ENCODE assay signal across 8 mouse cellular contexts in the genomic region with DNA sequence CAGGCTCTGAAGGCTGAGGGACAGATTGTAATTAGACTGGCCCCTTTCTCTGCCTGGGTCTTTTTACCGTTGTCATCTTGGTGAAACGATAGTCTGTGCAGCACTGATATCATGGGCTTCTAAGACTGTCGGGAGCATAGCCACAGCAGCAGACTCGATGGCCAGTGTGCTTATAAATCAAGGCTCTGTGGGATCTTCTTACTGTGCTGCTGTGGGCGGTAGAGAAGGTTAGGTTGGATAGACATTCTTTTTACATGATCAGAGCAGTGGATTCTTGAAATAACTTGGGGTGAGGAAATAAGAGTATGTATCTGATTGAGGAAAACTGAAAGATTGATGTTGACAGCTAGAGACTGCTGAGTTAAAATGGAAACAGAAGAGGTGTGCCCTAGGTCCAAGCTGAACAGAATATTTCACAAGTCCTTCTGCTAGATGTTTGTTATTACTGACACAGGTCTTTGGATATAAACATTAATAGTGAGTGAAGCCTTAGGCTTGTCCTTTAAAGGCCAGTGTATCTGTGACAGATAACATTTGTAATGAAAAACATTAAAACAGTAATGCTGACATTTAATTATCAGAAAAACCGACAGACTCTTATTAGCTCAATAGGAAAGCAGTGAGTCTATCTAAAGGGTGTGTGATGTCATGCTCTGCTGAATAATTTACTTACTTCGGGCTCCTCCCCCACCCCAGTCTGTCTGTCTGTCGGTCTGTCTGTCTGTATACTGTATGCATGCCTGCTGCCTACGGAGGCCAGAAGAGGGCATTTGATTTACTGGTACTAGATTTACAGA.
A peak's percentile ranks its signal among the peaks of the same experiment; 100 is the strongest.
DNase-seq lines count a peak whose midpoint lies in the region; ATAC-seq lines count a peak whose summit lies in the region.

No protein-coding gene starts in this region.

- H3K4me2 ChIP-seq in kidney, embryonic 15.5 days: peak overlapping the region; percentile 30; the same call in 1 of the 2 replicates
- peak overlapping the region; percentile 96 for H3K4me2 ChIP-seq in hindbrain, embryonic 13.5 days
- H3K4me2 ChIP-seq in midbrain, embryonic 13.5 days (replicated peaks): peak overlapping the region; percentile 30

- no peak overlapping the region for H3K4me3 ChIP-seq in kidney, embryonic 15.5 days (replicated peaks)
- H3K4me3 ChIP-seq in embryonic facial prominence, embryonic 10.5 days: peak overlapping the region; percentile 81; the same call in 1 of the 2 replicates
- H3K4me3 ChIP-seq in hindbrain, embryonic 13.5 days: 0 out of 2 replicates have a peak overlapping the region, but pooled peaks have one; percentile 2
- peak overlapping the region; percentile 7 for H3K4me3 ChIP-seq in midbrain, embryonic 13.5 days (replicated peaks)

- H3K9me3 ChIP-seq in kidney, embryonic 15.5 days (replicated peaks): no peaks in the 10 kb centered on the region
- H3K9me3 ChIP-seq in embryonic facial prominence, embryonic 10.5 days: no peaks in the 10 kb centered on the region
- no peaks in the 10 kb centered on the region for H3K9me3 ChIP-seq in hindbrain, embryonic 13.5 days
- no peaks in the 10 kb centered on the region for H3K9me3 ChIP-seq in midbrain, embryonic 13.5 days

- 18% methylated on average over 9 of the region's 9 CpGs for WGBS in kidney, embryonic 15.5 days
- WGBS in embryonic facial prominence, embryonic 10.5 days: 47% methylated on average over 9 of the region's 9 CpGs
- WGBS in hindbrain, embryonic 13.5 days: 35% methylated on average over 9 of the region's 9 CpGs
- WGBS in midbrain, embryonic 13.5 days: 36% methylated on average over 9 of the region's 9 CpGs

- H3K36me3 ChIP-seq in kidney, embryonic 15.5 days: no peaks in the 10 kb centered on the region
- no peaks in the 10 kb centered on the region for H3K36me3 ChIP-seq in embryonic facial prominence, embryonic 10.5 days (replicated peaks)
- no peaks in the 10 kb centered on the region for H3K36me3 ChIP-seq in hindbrain, embryonic 13.5 days
- H3K36me3 ChIP-seq in midbrain, embryonic 13.5 days: no peaks in the 10 kb centered on the region

- no peak for DNase-seq in kidney, adult 11 months
- no peak for DNase-seq in embryonic facial prominence, embryonic 10.5 days (ENCODE audit: low spot score)
- no peak for DNase-seq in MN1 (ENCODE audit: low spot score)
- no peak for DNase-seq in frontal cortex, postnatal 25 days (ENCODE audit: low spot score in 2 of 2)
- DNase-seq in yolk sac, embryonic 10.5 days (ENCODE audit: low spot score): no peak

- 0 out of 2 replicates have a peak overlapping the region, but pooled peaks have one; percentile 24 for H3K27ac ChIP-seq in kidney, embryonic 15.5 days
- peak overlapping the region; percentile 48; the same call in 1 of the 2 replicates for H3K27ac ChIP-seq in embryonic facial prominence, embryonic 10.5 days (replicated peaks)
- H3K27ac ChIP-seq in hindbrain, embryonic 13.5 days: peak overlapping the region; percentile 97
- peak overlapping the region; percentile 93 for H3K27ac ChIP-seq in midbrain, embryonic 13.5 days

- no peak overlapping the region for H3K9ac ChIP-seq in kidney, embryonic 15.5 days
- H3K9ac ChIP-seq in hindbrain, embryonic 13.5 days: peak overlapping the region; percentile 58
- H3K9ac ChIP-seq in midbrain, embryonic 13.5 days (replicated peaks): peak overlapping the region; percentile 51

- peaks cover 75% of the 10 kb centered on the region for H3K4me1 ChIP-seq in kidney, embryonic 15.5 days
- peaks cover 80% of the 10 kb centered on the region for H3K4me1 ChIP-seq in embryonic facial prominence, embryonic 10.5 days
- peaks cover 72% of the 10 kb centered on the region for H3K4me1 ChIP-seq in hindbrain, embryonic 13.5 days (replicated peaks)
- H3K4me1 ChIP-seq in midbrain, embryonic 13.5 days (replicated peaks): peaks cover 86% of the 10 kb centered on the region

- no peak for ATAC-seq in kidney, embryonic 15.5 days (replicated peaks; ENCODE audit: low FRiP score)
- ATAC-seq in hindbrain, embryonic 13.5 days (ENCODE audit: low FRiP score): no peak
- no peak for ATAC-seq in midbrain, embryonic 13.5 days

- no peaks in the 10 kb centered on the region for H3K27me3 ChIP-seq in kidney, embryonic 15.5 days
- no peaks in the 10 kb centered on the region for H3K27me3 ChIP-seq in embryonic facial prominence, embryonic 10.5 days (replicated peaks; ENCODE audit: low read depth, poor library complexity, severe bottlenecking)
- no peaks in the 10 kb centered on the region for H3K27me3 ChIP-seq in hindbrain, embryonic 13.5 days
- H3K27me3 ChIP-seq in midbrain, embryonic 13.5 days: no peaks in the 10 kb centered on the region

Comparison
In these comparisons a context has a peak if more than half of its experiments do, and no peak if none do; other contexts are left out.
1. H3K27ac ChIP-seq: peak in every context shown above with its lines; median percentile 97 in hindbrain, embryonic 13.5 days; 93 in midbrain, embryonic 13.5 days; 48 in embryonic facial prominence, embryonic 10.5 days; 24 in kidney, embryonic 15.5 days.
2. H3K4me2 ChIP-seq: peak in every context shown above with its lines; median percentile 96 in hindbrain, embryonic 13.5 days; 30 in kidney, embryonic 15.5 days; 30 in midbrain, embryonic 13.5 days.